Mouse (Mus musculus): Measurements from ENCODE around the gene Zscan12.

GRCm38 (mm10) chr13:21395623-21396022 lies 33.0 kb downstream of the Zscan12 start:
- no peak for TF ChIP-seq CTCF (IDR thresholded peaks at IDR 0.05; ENCODE audit: extremely low read depth, insufficient read depth, low read length)
- TF ChIP-seq POLR2A (IDR thresholded peaks at IDR 0.05; ENCODE audit: extremely low read depth, insufficient read depth, low read length) = no peak
